Mouse (Mus musculus) intestine, postnatal 0 days (tissue): ENCODE measurements at regions not wholly inside any gene's neighbourhood (a gene's known extent, or its start where the extent isn't known, plus 50 kb on each side); places are given as distances from the start of the nearest gene placed in this dataset.

Experiments used
- ATAC-seq: fragments of 200-750 bp; cut with Nextera tagmentation; 2 replicates; pipeline ENCODE4 v1.8.0; 2017; ENCODE audit warnings: mild to moderate bottlenecking, moderate TSS enrichment, moderate library complexity
- H3K27ac ChIP-seq: fragments of 300-500 bp; sonication (generic); 2 replicates; pipeline ENCODE4 v1.5.1; 2014; ENCODE audit warnings: mild to moderate bottlenecking, low read depth, low read length, moderate library complexity
- H3K27me3 ChIP-seq: fragments of 300-500 bp; sonication (generic); replicated peaks from 2 replicates; pipeline ENCODE4 v1.6.1; 2014; ENCODE audit warnings: low read length, mixed read lengths; ENCODE audit not compliant: control insufficient read depth, insufficient read depth
- H3K36me3 ChIP-seq: fragments of 300-500 bp; sonication (generic); 2 replicates; pipeline ENCODE4 v1.6.1; 2014; ENCODE audit warnings: mild to moderate bottlenecking, moderate library complexity; ENCODE audit not compliant: control insufficient read depth, insufficient read depth
- H3K4me1 ChIP-seq: fragments of 300-500 bp; sonication (generic); replicated peaks from 2 replicates; pipeline ENCODE4 v1.6.1; 2014; ENCODE audit warnings: antibody characterized with exemption, low read length, mixed read lengths; ENCODE audit not compliant: control insufficient read depth, insufficient read depth
- H3K4me2 ChIP-seq: fragments of 300-500 bp; sonication (generic); replicated peaks from 2 replicates; pipeline ENCODE4 v1.6.1; 2014; ENCODE audit warnings: low read depth, mild to moderate bottlenecking, moderate library complexity
- H3K4me3 ChIP-seq: fragments of 300-500 bp; sonication (generic); 2 replicates; pipeline ENCODE4 v1.5.1; 2014; ENCODE audit warnings: low read depth, low read length
- H3K9ac ChIP-seq: fragments of 300-500 bp; sonication (generic); 2 replicates; pipeline ENCODE4 v1.6.1; 2014; ENCODE audit warnings: mild to moderate bottlenecking, low read depth, low read length
- H3K9me3 ChIP-seq: fragments of 300-500 bp; sonication (generic); 2 replicates; pipeline ENCODE4 v1.6.1; 2016; ENCODE audit warnings: mixed run types; ENCODE audit not compliant: control insufficient read depth
- CTCF ChIP-seq: sonication (generic); IDR thresholded peaks from 2 replicates; pipeline ENCODE4 v1.5.1; 2016; ENCODE audit warnings: low read depth, mild to moderate bottlenecking, control low read depth, antibody characterized with exemption, moderate library complexity
- WGBS: fragments of 180-500 bp; shearing (Covaris S2); extraction: QIAGEN DNeasy Blood & Tissue Kit; methylation state at CpG from one replicate; pipeline ENCODE4 v1.1.7; 2014; 5-methylcytosine and 5-hydroxymethylcytosine counted together

DNA sequence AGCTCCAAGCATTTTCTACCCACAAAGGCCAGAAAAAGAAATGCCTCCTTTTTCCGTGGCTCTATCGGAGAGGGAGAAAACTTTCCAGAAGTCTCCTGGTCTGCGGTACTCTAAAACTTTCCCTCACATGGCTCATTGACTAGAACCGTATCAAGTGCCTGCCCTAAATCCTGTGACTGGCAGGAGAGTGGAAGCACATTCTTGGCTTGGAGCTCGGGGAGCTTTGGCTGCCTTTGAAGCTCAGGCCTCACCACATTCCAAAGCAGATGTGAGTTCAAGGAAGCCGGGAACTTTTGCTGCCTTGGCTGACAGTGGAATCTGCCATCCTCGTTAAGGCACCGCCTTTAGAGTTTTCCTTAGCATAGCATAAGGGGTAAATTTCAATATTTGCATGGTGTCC, 125.1 kb downstream of the Evx1 start:
- Histone ChIP-seq H3K9me3 (no peaks in the 10 kb centered on the region), H3K4me2 (no peak overlapping the region), H3K9ac (no peak overlapping the region), H3K27ac (no peak overlapping the region), H3K27me3 (no peaks in the 10 kb centered on the region), H3K36me3 (no peaks in the 10 kb centered on the region), H3K4me1 (0 out of 2 replicates have a peak, but pooled peaks cover 2% of the 10 kb centered on the region), H3K4me3 (no peak overlapping the region)
- ATAC-seq = no peak
- no peak for TF ChIP-seq CTCF
- WGBS = 64% methylated on average over 8 of the region's 8 CpGs

GRCm38 (mm10) chr6:52439204-52439603, 125.9 kb downstream of the Evx1 start:
- Histone ChIP-seq H3K9me3 (no peaks in the 10 kb centered on the region), H3K9ac (no peak overlapping the region), H3K27me3 (no peaks in the 10 kb centered on the region), H3K4me2 (no peak overlapping the region), H3K27ac (no peak overlapping the region), H3K4me1 (0 out of 2 replicates have a peak, but pooled peaks cover 4% of the 10 kb centered on the region), H3K4me3 (no peak overlapping the region), H3K36me3 (no peaks in the 10 kb centered on the region)
- WGBS = 52% methylated on average over 7 of the region's 7 CpGs
- TF ChIP-seq CTCF = no peak
- ATAC-seq = no peak

DNA sequence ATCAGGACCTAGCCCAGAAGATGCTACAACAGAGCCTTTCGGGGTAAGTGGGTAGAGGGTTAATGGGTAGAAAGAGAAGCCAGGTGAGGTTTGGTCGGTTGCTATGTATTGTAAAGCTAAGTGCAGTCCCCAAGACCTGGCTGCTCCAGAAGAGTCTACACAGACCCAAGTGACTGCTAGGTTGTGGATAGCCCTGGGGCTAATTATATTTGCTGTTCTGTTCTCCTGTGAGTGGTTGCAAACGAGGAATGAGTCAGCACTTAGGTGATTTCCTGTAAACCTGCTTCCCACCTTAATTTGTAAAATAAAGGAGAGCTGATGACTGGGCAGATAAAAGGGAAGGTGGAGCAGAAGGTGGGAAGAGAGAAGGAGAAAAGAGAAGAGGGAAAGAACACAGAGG, 126.9 kb downstream of the Evx1 start:
- H3K36me3 ChIP-seq = no peaks in the 10 kb centered on the region
- H3K4me3 ChIP-seq = no peak overlapping the region
- H3K27ac ChIP-seq = no peak overlapping the region
- ATAC-seq = no peak
- H3K4me2 ChIP-seq = no peak overlapping the region
- WGBS = 63% methylated on average over 3 of the region's 3 CpGs
- no peak overlapping the region for H3K9ac ChIP-seq
- 0 out of 2 replicates have a peak, but pooled peaks cover 4% of the 10 kb centered on the region for H3K4me1 ChIP-seq
- H3K27me3 ChIP-seq = no peaks in the 10 kb centered on the region
- no peaks in the 10 kb centered on the region for H3K9me3 ChIP-seq
- no peak for TF ChIP-seq CTCF

DNA sequence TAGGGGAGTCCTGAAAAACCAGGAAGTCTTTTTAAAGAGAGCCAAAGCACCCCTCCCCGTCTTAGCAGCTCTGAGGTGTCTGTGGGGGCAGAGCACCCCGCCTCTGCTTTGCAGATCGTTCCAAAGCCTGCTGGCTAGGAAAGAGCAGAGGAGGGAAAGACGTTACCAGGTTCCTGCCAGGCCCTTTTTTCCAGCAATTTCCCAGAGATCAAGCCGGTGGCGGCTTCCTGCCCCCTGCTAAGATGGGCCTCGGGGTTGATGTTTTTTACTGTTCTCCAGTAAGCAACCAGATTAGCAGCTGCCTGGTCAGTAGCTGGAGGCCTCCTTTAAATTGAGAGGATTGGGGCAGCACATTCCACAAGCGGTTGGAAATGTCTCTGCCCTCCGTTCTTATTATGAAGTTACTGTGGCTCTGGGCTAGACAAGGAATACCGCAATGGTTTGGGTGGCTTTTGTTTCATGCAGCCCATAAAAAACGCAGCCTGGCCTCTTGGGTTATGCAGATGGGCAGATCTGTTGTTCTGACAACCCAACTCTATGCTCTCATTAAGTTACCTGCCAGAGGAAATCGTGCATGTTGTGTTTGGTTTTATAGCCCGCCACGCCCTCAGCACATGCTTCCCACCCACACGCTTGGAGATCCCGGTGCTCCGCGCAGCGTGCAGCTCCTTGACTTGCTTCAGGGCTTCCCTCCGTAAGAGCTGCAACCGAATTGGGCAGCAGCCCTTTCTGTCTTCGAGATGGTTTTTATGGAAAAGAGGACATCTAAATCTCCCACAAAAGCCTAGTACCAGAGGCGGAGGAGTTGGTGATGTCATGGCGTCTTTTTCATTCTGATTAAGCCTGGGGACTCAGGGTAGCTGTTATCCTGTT, 130.1 kb downstream of the Evx1 start:
- no peaks in the 10 kb centered on the region for H3K27me3 ChIP-seq
- WGBS = 29% methylated on average over 24 of the region's 24 CpGs
- H3K27ac ChIP-seq = no peak overlapping the region
- TF ChIP-seq CTCF = no peak
- ATAC-seq = no peak
- H3K36me3 ChIP-seq = no peaks in the 10 kb centered on the region
- H3K9ac ChIP-seq = no peak overlapping the region
- H3K4me1 ChIP-seq = 0 out of 2 replicates have a peak, but pooled peaks cover 4% of the 10 kb centered on the region
- peak overlapping the region; percentile 24; the same call in 1 of the 2 replicates for H3K4me2 ChIP-seq
- no peak overlapping the region for H3K4me3 ChIP-seq
- H3K9me3 ChIP-seq = no peaks in the 10 kb centered on the region

DNA sequence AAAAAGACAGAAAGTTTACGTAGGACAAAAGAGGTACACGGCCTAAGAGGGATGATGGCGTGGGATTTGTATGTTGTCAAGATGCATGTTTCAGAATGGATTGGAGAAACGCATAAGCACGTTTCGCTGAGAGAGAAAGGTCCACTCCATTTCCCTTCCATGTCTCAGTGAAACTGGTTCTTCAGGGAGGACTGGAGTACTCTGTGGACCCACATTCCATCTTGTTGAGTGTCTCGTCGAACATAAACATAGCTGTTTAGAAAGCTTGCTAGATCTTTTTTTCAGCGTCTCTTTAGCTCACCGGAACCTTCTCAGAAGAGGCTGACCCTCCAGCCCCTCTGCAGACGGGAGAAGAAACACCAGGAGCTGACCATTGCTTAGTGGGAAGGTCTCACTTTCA, 145.5 kb downstream of the Evx1 start:
- Histone ChIP-seq H3K27ac (no peak overlapping the region), H3K9me3 (no peaks in the 10 kb centered on the region), H3K4me2 (no peak overlapping the region), H3K9ac (no peak overlapping the region), H3K4me1 (no peaks in the 10 kb centered on the region), H3K27me3 (0 out of 2 replicates have a peak, but pooled peaks cover 3% of the 10 kb centered on the region), H3K36me3 (no peaks in the 10 kb centered on the region), H3K4me3 (no peak overlapping the region)
- no peak for TF ChIP-seq CTCF
- 65% methylated on average over 11 of the region's 11 CpGs for WGBS
- ATAC-seq = no peak

- H3K9ac ChIP-seq = no peak overlapping the region
- 86% methylated on average over 2 of the region's 2 CpGs for WGBS
- no peaks in the 10 kb centered on the region for H3K4me1 ChIP-seq
- H3K27me3 ChIP-seq = 0 out of 2 replicates have a peak, but pooled peaks cover 3% of the 10 kb centered on the region
- H3K9me3 ChIP-seq = no peaks in the 10 kb centered on the region
- H3K36me3 ChIP-seq = no peaks in the 10 kb centered on the region
- no peak overlapping the region for H3K27ac ChIP-seq
- H3K4me2 ChIP-seq = no peak overlapping the region
- no peak for TF ChIP-seq CTCF
- no peak overlapping the region for H3K4me3 ChIP-seq
- ATAC-seq = no peak
Observed at GRCm38 (mm10) chr6:52461186-52461585, 147.9 kb downstream of the Evx1 start.
